Mouse (Mus musculus) liver, embryonic 16.5 days (tissue): Measurements from ENCODE around the gene Slc44a1. TPM values are rescaled to one million over a fixed set of nuclear protein-coding genes. Genes with fewer than 3 reads are reported as not detected.

Source experiments
- ATAC-seq: fragments of 200-750 bp; cut with Nextera tagmentation; 2 replicates; pipeline ENCODE4 v1.8.0; 2017; ENCODE audit warnings: low read depth, mild to moderate bottlenecking, moderate number of reproducible peaks, moderate library complexity
- H3K27ac ChIP-seq: fragments of 300-500 bp; sonication (generic); 2 replicates; pipeline ENCODE4 v1.5.1; 2014; ENCODE audit warnings: mild to moderate bottlenecking, low read length
- H3K27me3 ChIP-seq: fragments of 300-500 bp; sonication (generic); 2 replicates; pipeline ENCODE4 v1.6.1; 2014; ENCODE audit warnings: low read depth, low read length, mixed read lengths; ENCODE audit not compliant: control insufficient read depth, insufficient read depth
- H3K36me3 ChIP-seq: fragments of 300-500 bp; sonication (generic); 2 replicates; pipeline ENCODE4 v1.6.1; 2014; ENCODE audit warnings: mild to moderate bottlenecking; ENCODE audit not compliant: control insufficient read depth, insufficient read depth
- H3K4me1 ChIP-seq: fragments of 300-500 bp; sonication (generic); 2 replicates; pipeline ENCODE4 v1.6.1; 2014; ENCODE audit warnings: low read depth, low read length, mixed read lengths; ENCODE audit not compliant: control insufficient read depth
- H3K4me2 ChIP-seq: fragments of 300-500 bp; sonication (generic); 2 replicates; pipeline ENCODE4 v1.6.1; 2014; ENCODE audit warnings: low read depth, low read length, mixed read lengths
- H3K4me3 ChIP-seq: fragments of 300-500 bp; sonication (generic); 2 replicates; pipeline ENCODE4 v1.5.1; 2014; ENCODE audit warnings: low read depth, mild to moderate bottlenecking, low read length
- H3K9ac ChIP-seq: fragments of 300-500 bp; sonication (generic); 2 replicates; pipeline ENCODE4 v1.6.1; 2014; ENCODE audit warnings: low read depth, low read length
- H3K9me3 ChIP-seq: fragments of 300-500 bp; sonication (generic); replicated peaks from 2 replicates; pipeline ENCODE4 v1.6.1; 2016; ENCODE audit warnings: low read length; ENCODE audit not compliant: control insufficient read depth
- WGBS: fragments of 180-500 bp; shearing (Covaris S2); extraction: QIAGEN DNeasy Blood & Tissue Kit; methylation state at CpG from one replicate; pipeline ENCODE4 v1.1.7; 2014; ENCODE audit not compliant: insufficient replicate concordance; 5-methylcytosine and 5-hydroxymethylcytosine counted together
- polyA plus RNA-seq: library from polyadenylated mRNA; unstranded; fragments of >200 nt; fragmentation: Nextera tagmentation; extraction: Ambion mirVana; gene quantifications from 2 replicates; pipeline ENCODE4 v1.2.1, GENCODE M21; 2015

Gene Slc44a1
- polyA plus RNA-seq, 1 experiment from 2014 or later, result 9.7 TPM

DNA sequence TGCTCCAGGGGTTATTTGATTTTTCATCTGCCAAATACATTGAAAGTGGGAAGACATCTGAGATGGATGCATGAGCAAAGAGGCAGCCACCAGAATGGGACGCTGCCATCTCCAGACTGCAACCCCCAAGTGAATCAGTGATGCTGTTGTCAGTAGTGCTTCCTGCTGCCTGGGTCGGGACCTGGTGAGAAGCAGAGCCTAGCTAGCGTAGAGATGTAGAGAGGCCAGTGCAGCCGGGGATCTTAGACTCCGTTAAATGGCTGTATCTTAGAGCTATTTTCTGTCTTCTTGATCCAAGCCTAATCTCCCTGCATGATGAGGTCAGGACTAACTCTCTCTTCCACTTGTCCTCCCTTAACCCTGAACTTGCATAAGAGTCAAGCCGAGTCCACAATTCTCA, 179.9 kb downstream of the Slc44a1 start:
- H3K4me1 ChIP-seq, result no peaks in the 10 kb centered on the region
- no peaks in the 10 kb centered on the region for H3K27me3 ChIP-seq
- no peak overlapping the region for H3K4me2 ChIP-seq
- H3K27ac ChIP-seq, result no peak overlapping the region
- WGBS, result 70% methylated on average over 6 of the region's 6 CpGs
- H3K36me3 ChIP-seq, result no peaks in the 10 kb centered on the region
- H3K9ac ChIP-seq, result no peak overlapping the region
- H3K9me3 ChIP-seq, result no peaks in the 10 kb centered on the region
- ATAC-seq, result no peak
- no peak overlapping the region for H3K4me3 ChIP-seq

DNA sequence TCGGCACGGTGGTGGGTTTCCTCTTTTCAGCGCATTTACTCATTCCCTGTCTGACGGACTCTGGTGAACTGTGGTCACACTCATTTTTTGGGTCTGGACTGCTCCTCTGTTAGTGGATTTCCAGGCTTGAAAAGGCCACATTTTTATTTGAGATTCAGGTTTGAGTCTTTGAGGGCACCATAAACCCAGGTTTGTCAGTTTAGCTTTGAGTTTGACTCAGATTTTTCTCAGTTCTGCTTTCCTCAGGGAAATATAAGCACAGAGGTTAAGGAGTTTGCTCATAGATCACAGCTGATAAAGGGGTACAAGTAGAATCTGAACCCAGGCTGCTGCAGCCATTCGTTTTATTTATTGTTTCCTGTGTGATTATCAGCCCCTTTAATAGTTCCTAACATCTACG, 180.9 kb downstream of the Slc44a1 start:
- no peaks in the 10 kb centered on the region for H3K36me3 ChIP-seq
- no peak overlapping the region for H3K27ac ChIP-seq
- no peak overlapping the region for H3K4me3 ChIP-seq
- H3K27me3 ChIP-seq, result no peaks in the 10 kb centered on the region
- H3K4me2 ChIP-seq, result no peak overlapping the region
- 42% methylated on average over 6 of the region's 6 CpGs for WGBS
- H3K9me3 ChIP-seq, result no peaks in the 10 kb centered on the region
- H3K4me1 ChIP-seq, result no peaks in the 10 kb centered on the region
- no peak overlapping the region for H3K9ac ChIP-seq
- ATAC-seq, result no peak

DNA sequence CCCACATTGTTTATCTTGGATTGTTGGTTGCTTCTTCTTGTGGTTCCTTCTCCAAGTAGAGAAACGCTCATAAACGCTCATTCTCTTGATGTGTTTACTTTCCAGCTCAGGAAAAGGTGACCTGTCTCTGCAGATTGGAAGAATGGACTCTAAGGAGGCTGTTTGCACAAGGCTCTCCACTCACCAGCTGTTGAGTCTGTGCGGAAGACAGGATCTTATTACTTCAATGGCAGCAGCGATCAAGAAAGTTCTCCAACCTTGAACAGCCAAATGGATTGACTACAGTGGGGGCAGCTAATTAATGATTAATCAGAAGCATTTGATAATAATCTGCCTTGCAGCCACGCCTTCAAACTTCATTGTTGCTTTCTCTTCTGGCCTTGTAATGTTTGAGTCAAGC, 181.3 kb downstream of the Slc44a1 start:
- H3K9me3 ChIP-seq, result no peaks in the 10 kb centered on the region
- WGBS, result 30% methylated on average over 5 of the region's 5 CpGs
- no peaks in the 10 kb centered on the region for H3K4me1 ChIP-seq
- H3K36me3 ChIP-seq, result no peaks in the 10 kb centered on the region
- ATAC-seq, result no peak
- no peak overlapping the region for H3K4me2 ChIP-seq
- H3K27me3 ChIP-seq, result no peaks in the 10 kb centered on the region
- H3K9ac ChIP-seq, result no peak overlapping the region
- H3K27ac ChIP-seq, result no peak overlapping the region
- H3K4me3 ChIP-seq, result no peak overlapping the region

DNA sequence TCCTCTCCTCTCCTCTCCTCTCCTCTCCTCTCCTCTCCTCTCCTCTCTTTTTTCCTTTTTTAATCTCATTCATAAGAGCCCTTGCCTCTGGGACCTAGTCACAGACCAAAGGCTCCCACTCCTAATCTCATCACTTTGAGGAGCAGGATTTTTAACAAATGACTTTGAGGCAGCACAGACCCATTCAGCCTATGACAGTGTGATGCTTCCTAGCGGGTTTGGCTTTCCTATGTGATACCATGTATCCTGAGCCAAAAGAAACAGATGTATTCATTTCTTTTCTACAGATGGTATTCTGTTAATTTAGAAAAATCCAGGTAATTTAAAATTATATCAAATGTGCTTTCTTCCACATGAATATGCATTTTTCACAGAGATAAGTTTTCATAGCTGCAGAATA, 183.5 kb downstream of the Slc44a1 start:
- no peak overlapping the region for H3K4me3 ChIP-seq
- ATAC-seq, result no peak
- no peaks in the 10 kb centered on the region for H3K9me3 ChIP-seq
- H3K9ac ChIP-seq, result no peak overlapping the region
- no peaks in the 10 kb centered on the region for H3K36me3 ChIP-seq
- no peak overlapping the region for H3K4me2 ChIP-seq
- H3K27ac ChIP-seq, result no peak overlapping the region
- H3K4me1 ChIP-seq, result no peaks in the 10 kb centered on the region
- WGBS, result 65% methylated on average over 1 of the region's 1 CpGs
- H3K27me3 ChIP-seq, result no peaks in the 10 kb centered on the region

DNA sequence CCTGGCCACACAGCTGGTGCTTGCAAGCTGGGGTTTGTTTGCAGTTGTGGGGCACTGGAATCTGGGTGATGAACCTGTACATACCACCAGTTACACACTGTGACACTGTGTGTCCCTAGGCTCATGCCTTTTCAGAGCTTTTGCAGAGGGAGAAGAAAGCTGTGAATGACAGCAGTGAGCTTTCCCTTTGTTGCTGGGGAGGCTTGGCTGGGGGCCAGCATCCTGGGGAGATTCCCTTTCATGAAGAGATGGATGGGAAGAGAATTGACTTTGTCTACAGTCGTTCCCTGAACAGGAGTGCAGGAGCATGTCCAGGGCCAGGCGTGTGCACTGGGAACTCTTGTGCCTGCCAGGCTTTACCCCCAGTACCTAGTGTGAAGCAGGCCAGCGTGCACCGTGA, 184.6 kb downstream of the Slc44a1 start:
- WGBS, result 42% methylated on average over 4 of the region's 4 CpGs
- H3K9ac ChIP-seq, result no peak overlapping the region

DNA sequence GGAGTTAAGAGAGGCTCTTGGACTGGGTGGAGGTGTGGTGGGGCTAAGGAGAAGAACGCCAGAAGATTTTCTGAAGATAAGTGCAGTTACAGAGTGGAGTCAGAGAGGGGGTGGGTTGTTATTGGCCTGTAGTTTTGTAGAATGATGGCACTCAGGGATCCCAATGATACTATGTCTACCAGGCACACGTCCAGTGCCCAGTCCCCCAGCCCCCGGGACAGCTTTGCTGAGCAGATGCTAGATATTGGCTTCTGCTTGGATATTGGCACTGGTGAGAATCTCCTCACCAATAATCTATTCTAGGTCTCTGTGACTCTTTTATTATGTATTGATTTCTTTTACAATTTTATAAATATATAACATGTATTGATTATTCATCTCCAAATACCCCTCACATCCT, 185.1 kb downstream of the Slc44a1 start:
- Histone ChIP-seq H3K4me1 (no peaks in the 10 kb centered on the region), H3K36me3 (no peaks in the 10 kb centered on the region), H3K27me3 (peaks cover 2% of the 10 kb centered on the region), H3K9me3 (no peaks in the 10 kb centered on the region), H3K27ac (no peak overlapping the region), H3K4me2 (no peak overlapping the region), H3K4me3 (no peak overlapping the region), H3K9ac (no peak overlapping the region)
- 50% methylated on average over 3 of the region's 3 CpGs for WGBS
- no peak for ATAC-seq

More for the DNA sequence above, 184.6 kb downstream of the Slc44a1 start:
- Histone ChIP-seq H3K4me1 (no peaks in the 10 kb centered on the region), H3K36me3 (no peaks in the 10 kb centered on the region), H3K4me3 (no peak overlapping the region), H3K9me3 (no peaks in the 10 kb centered on the region), H3K4me2 (no peak overlapping the region), H3K27me3 (no peaks in the 10 kb centered on the region), H3K27ac (no peak overlapping the region)
- no peak for ATAC-seq

DNA sequence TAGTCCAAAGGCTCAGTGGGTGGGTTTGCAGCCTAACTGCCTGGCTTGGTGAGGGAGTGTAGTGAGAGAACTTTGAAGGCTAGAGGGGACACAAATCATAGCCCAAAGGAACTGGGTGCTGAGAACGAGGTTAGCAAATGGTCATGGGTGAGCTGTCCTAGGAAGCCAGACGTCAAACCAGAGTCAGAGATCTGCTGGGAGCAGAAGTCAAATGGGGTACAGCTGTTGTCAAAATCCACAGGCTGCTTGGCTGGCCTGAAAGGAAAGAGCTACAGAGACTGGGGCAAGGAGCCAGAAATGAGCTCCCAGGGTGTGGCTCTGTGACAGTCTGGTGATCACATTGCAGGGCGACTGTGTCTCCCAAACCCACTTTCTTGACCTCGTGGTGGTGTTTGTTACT, 188.7 kb downstream of the Slc44a1 start:
- Histone ChIP-seq H3K4me1 (no peaks in the 10 kb centered on the region), H3K27me3 (peaks cover 20% of the 10 kb centered on the region), H3K9me3 (no peaks in the 10 kb centered on the region), H3K36me3 (no peaks in the 10 kb centered on the region), H3K27ac (no peak overlapping the region), H3K4me3 (no peak overlapping the region), H3K9ac (no peak overlapping the region), H3K4me2 (no peak overlapping the region)
- WGBS, result 32% methylated on average over 4 of the region's 4 CpGs
- no peak for ATAC-seq

DNA sequence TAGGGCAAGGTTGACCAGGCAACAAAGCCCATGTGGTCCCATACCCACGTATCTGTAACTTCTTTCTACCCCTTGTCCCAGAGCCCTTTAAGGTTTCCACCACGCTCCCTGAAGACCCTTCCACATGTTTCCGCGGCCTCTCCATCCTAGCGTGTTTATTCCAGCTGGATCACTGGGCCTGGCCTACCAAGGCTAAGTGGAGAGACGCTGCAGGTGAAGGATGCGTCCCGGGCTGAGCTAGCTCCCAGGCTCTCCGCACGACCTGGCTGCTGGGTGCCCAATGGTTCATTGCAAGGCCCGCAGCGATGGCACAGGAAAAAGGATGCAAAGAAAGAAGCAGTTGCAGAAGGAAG, 190.7 kb downstream of the Slc44a1 start:
- ATAC-seq, result no peak
- WGBS, result 17% methylated on average over 12 of the region's 12 CpGs
- Histone ChIP-seq H3K4me2 (peak overlapping the region; percentile 68), H3K36me3 (no peaks in the 10 kb centered on the region), H3K27ac (no peak overlapping the region), H3K27me3 (peaks cover 20% of the 10 kb centered on the region), H3K4me3 (peak overlapping the region; percentile 66), H3K4me1 (no peaks in the 10 kb centered on the region), H3K9ac (no peak overlapping the region), H3K9me3 (no peaks in the 10 kb centered on the region)

DNA sequence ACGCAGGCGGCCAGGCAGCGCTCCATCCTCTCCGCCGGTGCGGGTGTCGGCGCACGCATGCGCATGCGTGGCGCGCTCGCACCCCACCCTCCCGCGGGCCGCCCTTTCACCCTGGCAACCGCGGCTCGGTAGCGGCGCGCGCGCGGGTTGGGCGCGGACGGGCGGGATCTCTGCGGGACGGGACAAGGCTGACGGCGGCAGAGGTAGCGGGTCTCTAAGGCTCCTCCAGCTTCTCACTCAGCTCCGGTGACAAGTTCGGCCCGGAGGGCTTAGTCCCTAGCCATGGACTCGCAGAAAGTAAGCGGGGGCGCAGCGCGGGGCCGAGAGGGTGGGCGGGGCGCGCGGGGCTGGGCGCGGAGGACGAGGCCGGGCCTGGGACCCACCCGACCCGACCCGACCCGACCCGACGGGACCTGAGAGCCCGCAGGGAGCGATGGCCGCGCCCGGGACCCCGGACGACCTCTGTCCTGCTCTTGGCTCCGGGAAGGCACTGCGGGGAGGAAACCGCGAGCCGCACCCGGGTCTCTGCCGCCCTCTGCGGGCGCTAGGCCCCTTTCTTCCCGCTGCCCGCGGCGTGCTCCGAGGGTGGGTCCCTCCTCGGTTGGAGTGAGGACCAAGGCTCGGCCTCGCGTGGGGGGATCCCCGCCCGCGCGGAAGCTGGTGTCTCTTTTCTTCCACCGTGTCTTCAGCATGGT, 191.2 kb downstream of the Slc44a1 start, which contains the start of gene Fsd1l:
Gene Fsd1l (plus strand): TSS at position 156 of the 695 bp plus-strand sequence.
- under 1% methylated on average over 83 of the region's 88 CpGs for WGBS
- Histone ChIP-seq H3K27ac (no peak within 1 kb of the TSS), H3K9me3 (no peaks in the 10 kb centered on the region), H3K36me3 (no peaks in the 10 kb centered on the region), H3K4me2 (peak within 1 kb of the TSS; percentile 68), H3K4me3 (peak within 1 kb of the TSS; percentile 66), H3K4me1 (no peaks in the 10 kb centered on the region), H3K27me3 (peaks cover 20% of the 10 kb centered on the region), H3K9ac (peak within 1 kb of the TSS; percentile 52)
- peak; percentile 79 for ATAC-seq
